Mouse (Mus musculus): Measurements from ENCODE around the gene Teddm2.

Gene Teddm2

GRCm38 (mm10) chr1:153830746-153831145 is 69.3 kb downstream of the Teddm2 start:
- no peak for DNase-seq (ENCODE audit: low spot score)

- DNase-seq (ENCODE audit: low spot score) = no peak
Measured at GRCm38 (mm10) chr1:153820216-153820615, 79.8 kb downstream of the Teddm2 start.

- DNase-seq (ENCODE audit: low spot score) = no peak
Measured at GRCm38 (mm10) chr1:153814278-153814677, 85.8 kb downstream of the Teddm2 start.

GRCm38 (mm10) chr1:153807390-153807993 is 92.5 kb downstream of the Teddm2 start:
- DNase-seq (ENCODE audit: low spot score) = no peak

GRCm38 (mm10) chr1:153803530-153803929 is 96.5 kb downstream of the Teddm2 start:
- no peak for DNase-seq (ENCODE audit: low spot score)

- no peak for DNase-seq (ENCODE audit: low spot score)
Measured at GRCm38 (mm10) chr1:153802691-153803090, 97.3 kb downstream of the Teddm2 start.

Data from MN1 (cell line).